In the genomic region with DNA sequence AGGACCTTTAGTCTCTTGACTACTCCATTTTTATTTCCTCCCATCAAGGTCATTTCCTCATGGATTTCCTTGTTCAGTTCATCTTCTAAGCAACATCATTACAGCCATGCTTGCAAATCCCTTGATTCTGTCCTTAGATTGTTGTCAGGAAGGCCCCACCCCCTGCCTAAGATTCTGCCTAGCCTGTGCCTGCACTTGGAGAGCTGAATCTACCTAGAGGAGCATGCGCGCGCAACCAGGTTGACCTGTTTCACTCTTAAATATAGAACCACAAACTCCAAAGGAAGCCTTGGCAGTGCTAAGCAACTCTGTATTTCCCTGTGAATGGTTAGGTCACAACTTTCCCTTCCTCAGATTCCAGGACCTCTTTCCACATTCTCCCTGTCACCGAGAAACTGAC, we compare ENCODE assay signal across 18 mouse cellular contexts. TPM values are rescaled to one million over a fixed set of nuclear protein-coding genes. Genes with fewer than 3 reads are reported as not detected.
"Had no signal": no experiment of that assay in that cellular context is flagged by ENCODE, and none has a peak within 500 bp of the region (broad histone marks: within the 10 kb centered on the region; RNA-seq: fewer than 3 reads in every experiment).

No protein-coding gene starts in this region.

- H3K9ac ChIP-seq: neural tube, embryonic 13.5 days; neural tube, embryonic 15.5 days; stomach, embryonic 15.5 days had no signal

- H3K36me3 ChIP-seq: neural tube, embryonic 13.5 days; neural tube, embryonic 15.5 days; stomach, embryonic 15.5 days had no signal

- H3K4me3 ChIP-seq: neural tube, embryonic 13.5 days; neural tube, embryonic 15.5 days; stomach, embryonic 15.5 days had no signal

- H3K4me2 ChIP-seq: neural tube, embryonic 13.5 days; neural tube, embryonic 15.5 days; stomach, embryonic 15.5 days had no signal

- H3K27ac ChIP-seq: neural tube, embryonic 13.5 days; neural tube, embryonic 15.5 days; stomach, embryonic 15.5 days; stomach, postnatal 0 days had no signal

- H3K27me3 ChIP-seq: stomach, embryonic 15.5 days had no signal

- DNase-seq: retina, postnatal 1 day; right cerebral cortex, adult 18-20 months; right cerebral cortex, postnatal 14 days; right cerebral cortex, postnatal 25 days; right cerebral cortex, postnatal 4 days; spleen, adult 18-20 months; thymus, adult 18-20 months; thymus, adult 2 months; thymus, postnatal 14 days; thymus, postnatal 25 days; thymus, postnatal 36 days; thymus, postnatal 4 days had no signal

- H3K9me3 ChIP-seq: neural tube, embryonic 13.5 days; neural tube, embryonic 15.5 days; stomach, embryonic 15.5 days had no signal

RNA-seq across cellular contexts. Expression of gene S100a14, which starts 8.9 kb away (rescaled TPM):
- polyA plus RNA-seq: neural tube, embryonic 13.5 days; neural tube, embryonic 14.5 days; testis, adult 2 months had no signal
